Mouse (Mus musculus): Measurements from ENCODE around the gene Drd1.

DNA sequence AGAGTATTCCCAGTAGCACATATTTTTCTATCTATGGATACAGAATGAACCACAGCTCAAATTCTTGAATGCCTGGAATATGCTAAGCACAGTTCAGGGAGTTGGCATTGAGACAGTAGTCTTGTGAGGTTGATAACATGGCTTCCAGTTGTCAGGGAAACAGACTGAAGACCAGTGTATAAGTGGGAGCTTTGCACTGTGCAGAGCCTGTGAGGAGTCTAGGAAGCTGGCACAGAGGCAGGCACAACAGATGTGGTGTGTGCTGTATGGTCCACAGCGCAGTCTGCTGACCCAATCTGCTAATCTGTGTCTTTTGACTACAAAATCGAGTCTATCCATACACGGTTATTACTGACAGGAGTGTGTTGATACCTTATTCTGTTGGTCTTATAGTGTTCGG, 46.8 kb downstream of the Drd1 start:
- TF ChIP-seq CTCF (IDR thresholded peaks at IDR 0.05; ENCODE audit: low read depth, low read length): no peak
- TF ChIP-seq GATA1 (IDR thresholded peaks at IDR 0.05; ENCODE audit: borderline replicate concordance, low read length): no peak
- TF ChIP-seq TAL1 (conservative IDR thresholded peaks at IDR 0.05; ENCODE audit: low read depth, low read length): no peak
- no peak for TF ChIP-seq POLR2AphosphoS5 (IDR thresholded peaks at IDR 0.05; ENCODE audit: insufficient replicate concordance, low read depth, low read length)

Data from G1E (cell line).